Mouse (Mus musculus) bone marrow, adult 2 months (tissue): ENCODE results near the gene Plekho2. TPM values are rescaled to one million over a fixed set of nuclear protein-coding genes. Genes with fewer than 3 reads are reported as not detected.

Source experiments
- H3K27ac ChIP-seq: fragments of 200-500 bp; 2 replicates; pipeline ENCODE4 v1.5.1; 2012; ENCODE audit warnings: low read depth, mild to moderate bottlenecking, control low read depth, inconsistent platforms, low read length; ENCODE audit not compliant: control insufficient read depth, poor library complexity, insufficient read depth
- H3K4me1 ChIP-seq: fragments of 200-500 bp; 2 replicates; pipeline ENCODE4 v1.6.1; 2011; ENCODE audit warnings: low read length; ENCODE audit not compliant: control insufficient read depth, insufficient read depth
- H3K4me3 ChIP-seq: fragments of 200-500 bp; replicated peaks from 2 replicates; pipeline ENCODE3; 2011; ENCODE audit warnings: mild to moderate bottlenecking, low read depth, low read length, control low read depth; ENCODE audit not compliant: control insufficient read depth
- CTCF ChIP-seq: fragments of 200-500 bp; IDR thresholded peaks from 2 replicates; pipeline ENCODE4 v1.5.1; 2011; ENCODE audit warnings: low read length, control low read depth; ENCODE audit not compliant: control insufficient read depth, insufficient read depth
- POLR2A ChIP-seq: fragments of 200-500 bp; IDR thresholded peaks from 2 replicates; pipeline ENCODE4 v1.6.1; 2011; ENCODE audit warnings: low read depth, mild to moderate bottlenecking, control low read depth, low read length, borderline replicate concordance; ENCODE audit not compliant: control insufficient read depth
- WGBS: fragments of 180-500 bp; shearing (Covaris S2); methylation state at CpG from one replicate; pipeline ENCODE4 v1.1.7; 2018; 5-methylcytosine and 5-hydroxymethylcytosine counted together
- polyA plus RNA-seq: library from polyadenylated mRNA; stranded (reverse); fragments of >200 nt; gene quantifications from 2 replicates; pipeline ENCODE4 v1.2.4, GENCODE M21; 2011; ENCODE audit warnings: low replicate concordance; ENCODE audit not compliant: missing spikeins, insufficient read depth, insufficient read length

Plekho2 gene
- polyA plus RNA-seq, 1 experiment: 55.0 TPM

- 48% methylated on average over 6 of the region's 6 CpGs for WGBS
- no peak overlapping the region for H3K4me3 ChIP-seq
- TF ChIP-seq CTCF (no peak), POLR2A (no peak)
- H3K4me1 ChIP-seq: peaks cover 4% of the 10 kb centered on the region
- H3K27ac ChIP-seq: peak overlapping the region; percentile 4
Measured at GRCm38 (mm10) chr9:65569491-65569971, 10.3 kb downstream of the Plekho2 start.

- no peak for TF ChIP-seq CTCF
- TF ChIP-seq POLR2A: no peak
- H3K27ac ChIP-seq: peak overlapping the region; percentile 22
- WGBS: 69% methylated on average over 6 of the region's 6 CpGs
- H3K4me1 ChIP-seq: peaks cover 4% of the 10 kb centered on the region
- H3K4me3 ChIP-seq: no peak overlapping the region
Measured at GRCm38 (mm10) chr9:65568787-65569186, 11.1 kb downstream of the Plekho2 start.

- WGBS: 64% methylated on average over 2 of the region's 2 CpGs
- TF ChIP-seq POLR2A (no peak), CTCF (no peak)
- peak overlapping the region; percentile 17; the same call in 1 of the 2 replicates for H3K27ac ChIP-seq
- H3K4me1 ChIP-seq: peaks cover 8% of the 10 kb centered on the region; the same call in 1 of the 2 replicates
- H3K4me3 ChIP-seq: no peak overlapping the region
Measured at GRCm38 (mm10) chr9:65564698-65565097, 15.1 kb downstream of the Plekho2 start.

- TF ChIP-seq POLR2A: no peak
- no peak for TF ChIP-seq CTCF
- peaks cover 8% of the 10 kb centered on the region; the same call in 1 of the 2 replicates for H3K4me1 ChIP-seq
- 92% methylated on average over 5 of the region's 5 CpGs for WGBS
- no peak overlapping the region for H3K4me3 ChIP-seq
- H3K27ac ChIP-seq: no peak overlapping the region
Measured at GRCm38 (mm10) chr9:65563073-65563472, 16.8 kb downstream of the Plekho2 start.

- H3K27ac ChIP-seq: peak overlapping the region; percentile 46; the same call in 1 of the 2 replicates
Measured at GRCm38 (mm10) chr9:65562081-65562506, 17.7 kb downstream of the Plekho2 start.

GRCm38 (mm10) chr9:65561016-65561415 is 18.8 kb downstream of the Plekho2 start:
- TF ChIP-seq CTCF (no peak), POLR2A (no peak)
- 27% methylated on average over 4 of the region's 4 CpGs for WGBS
- Histone ChIP-seq H3K27ac (peak overlapping the region; percentile 46), H3K4me3 (no peak overlapping the region), H3K4me1 (peaks cover 8% of the 10 kb centered on the region; the same call in 1 of the 2 replicates)

More at GRCm38 (mm10) chr9:65562081-65562506, 17.7 kb downstream of the Plekho2 start:
- Histone ChIP-seq H3K4me1 (peaks cover 8% of the 10 kb centered on the region; the same call in 1 of the 2 replicates), H3K4me3 (no peak overlapping the region)
- TF ChIP-seq CTCF (no peak), POLR2A (no peak)
- WGBS: 53% methylated on average over 4 of the region's 4 CpGs

GRCm38 (mm10) chr9:65558806-65559205 is 21.0 kb downstream of the Plekho2 start:
- Histone ChIP-seq H3K4me3 (no peak overlapping the region), H3K27ac (no peak overlapping the region), H3K4me1 (peaks cover 13% of the 10 kb centered on the region; the same call in 1 of the 2 replicates)
- WGBS: 94% methylated on average over 6 of the region's 6 CpGs
- no peak for TF ChIP-seq CTCF
- no peak for TF ChIP-seq POLR2A

- peaks cover 14% of the 10 kb centered on the region; the same call in 1 of the 2 replicates for H3K4me1 ChIP-seq
- WGBS: 93% methylated on average over 5 of the region's 5 CpGs
- no peak overlapping the region for H3K4me3 ChIP-seq
- H3K27ac ChIP-seq: peak overlapping the region; percentile 23; the same call in 1 of the 2 replicates
- TF ChIP-seq CTCF: no peak
- TF ChIP-seq POLR2A: no peak
Measured at GRCm38 (mm10) chr9:65556979-65557378, 22.9 kb downstream of the Plekho2 start.
